Mouse (Mus musculus): ENCODE measurements at regions not wholly inside any gene's neighbourhood (a gene's known extent, or its start where the extent isn't known, plus 50 kb on each side); places are given as distances from the start of the nearest gene placed in this dataset.

DNA sequence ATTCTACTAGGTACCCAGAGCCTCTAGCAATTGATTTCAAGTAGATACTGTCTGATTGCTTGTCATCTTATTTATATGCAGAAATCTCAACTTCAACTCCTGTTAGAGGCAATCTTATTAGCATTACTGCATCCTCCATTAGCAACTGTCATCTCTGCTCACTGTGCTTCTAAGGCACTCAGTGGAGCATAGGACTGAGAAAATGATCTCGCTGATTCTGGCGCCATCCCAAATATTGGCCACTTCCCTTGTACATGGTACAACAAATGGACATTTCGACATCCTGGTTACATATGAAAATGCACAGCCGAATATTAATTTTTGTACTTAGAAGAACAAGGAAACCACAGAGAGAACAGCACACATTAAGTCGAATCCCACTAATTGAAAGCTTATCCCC is 329.7 kb upstream of the G2e3 start:
- DNase-seq (ENCODE audit: low spot score) = no peak

DNA sequence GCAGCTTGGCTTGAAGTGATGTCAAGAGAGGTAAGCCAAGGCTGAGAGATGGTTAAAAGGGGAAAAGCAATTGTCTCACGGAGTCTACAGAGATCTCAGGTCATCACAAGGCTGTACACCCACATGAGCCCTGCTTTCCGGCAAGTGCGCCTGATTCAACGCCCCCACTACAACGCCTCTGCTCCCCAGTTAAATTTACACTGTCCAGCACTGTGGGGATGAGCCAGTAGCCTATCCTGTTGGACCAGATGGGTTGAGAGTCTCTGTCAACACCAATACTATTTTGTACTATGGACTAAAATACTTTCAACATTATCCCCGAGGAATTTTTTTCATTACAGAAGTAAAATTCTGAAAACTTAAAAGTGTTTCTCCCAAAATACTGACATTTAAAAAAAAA is 331.8 kb upstream of the G2e3 start:
- no peak for DNase-seq (ENCODE audit: low spot score)

DNA sequence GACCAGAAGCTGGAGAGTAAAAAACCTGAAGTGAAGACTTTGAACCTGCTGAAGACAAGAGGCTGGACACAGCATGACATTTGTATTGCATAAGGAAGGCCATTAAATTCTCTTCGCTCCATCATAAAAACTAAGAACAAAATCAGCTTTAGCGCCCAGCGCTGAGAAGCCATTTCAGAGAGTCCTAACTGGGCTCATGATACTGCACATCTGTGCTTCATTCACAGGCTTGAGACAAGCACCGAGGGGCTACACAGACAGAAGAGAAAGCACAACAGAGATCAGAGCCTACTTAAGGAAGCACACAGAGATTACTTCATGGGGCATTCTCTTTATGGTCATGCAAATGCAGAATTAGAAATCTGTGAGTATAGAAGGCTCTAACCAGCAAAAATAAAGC is 338.2 kb upstream of the G2e3 start:
- no peak for DNase-seq (ENCODE audit: low spot score)

DNA sequence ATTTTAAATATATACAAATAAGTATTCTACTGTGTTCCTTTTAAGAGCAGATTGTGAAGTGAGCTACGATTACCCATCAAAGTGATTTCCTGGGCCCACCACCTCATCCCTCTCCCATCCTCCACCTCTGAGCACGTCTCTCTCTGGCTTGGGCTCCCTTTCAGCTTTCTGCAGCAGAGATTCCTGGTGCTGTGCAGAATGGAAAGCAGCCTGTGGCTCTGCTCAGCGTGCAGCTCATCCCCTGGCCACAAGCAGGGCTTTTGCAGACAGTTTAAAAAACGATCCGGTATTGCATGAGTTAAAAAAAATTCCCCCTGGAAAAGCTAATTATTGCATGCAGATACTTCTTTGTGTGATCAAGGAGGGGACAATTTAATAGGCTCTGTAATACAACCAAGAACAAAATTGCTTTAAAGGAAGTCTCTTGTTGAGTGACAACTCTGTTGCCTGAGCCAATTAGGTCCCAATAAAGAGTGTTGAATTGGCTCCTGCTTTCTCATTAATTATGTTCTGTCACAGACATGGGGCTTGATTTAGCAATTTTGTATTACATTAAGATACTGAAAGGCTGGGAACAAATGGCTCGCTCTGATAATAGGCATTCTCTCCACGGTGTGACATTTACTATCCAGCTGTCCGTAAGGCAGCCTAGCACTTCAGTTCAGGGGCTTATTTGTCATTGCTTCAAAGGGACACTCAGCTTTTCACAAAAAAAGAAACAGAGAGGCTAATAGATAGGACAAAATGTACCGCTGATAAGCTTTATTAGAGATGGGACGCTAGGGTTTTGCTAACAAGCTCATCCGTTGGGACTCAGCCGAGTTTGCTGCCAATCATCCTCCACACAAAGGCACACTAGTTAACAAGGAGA is 345.9 kb upstream of the G2e3 start:
- DNase-seq (ENCODE audit: low spot score) = no peak

DNA sequence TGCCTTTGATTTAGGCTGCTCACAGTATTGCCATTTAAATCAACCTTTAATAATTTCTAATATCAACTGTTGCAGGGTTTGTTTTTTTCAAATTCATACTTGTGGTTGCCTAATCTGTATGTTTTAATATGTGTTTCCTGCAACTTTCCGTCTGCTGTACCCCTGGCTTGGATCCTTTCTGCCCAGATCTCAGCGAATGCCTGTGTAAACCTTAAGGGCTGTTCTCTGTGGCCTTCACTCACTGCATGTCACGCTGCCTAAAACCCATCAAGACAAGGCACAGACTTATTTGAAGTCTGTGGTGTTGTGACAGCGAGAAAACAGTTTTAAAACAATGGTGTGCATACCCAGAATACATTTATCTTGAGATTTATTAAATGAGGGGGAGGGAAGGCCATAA is 346.8 kb upstream of the G2e3 start:
- DNase-seq (ENCODE audit: low spot score) = no peak

DNA sequence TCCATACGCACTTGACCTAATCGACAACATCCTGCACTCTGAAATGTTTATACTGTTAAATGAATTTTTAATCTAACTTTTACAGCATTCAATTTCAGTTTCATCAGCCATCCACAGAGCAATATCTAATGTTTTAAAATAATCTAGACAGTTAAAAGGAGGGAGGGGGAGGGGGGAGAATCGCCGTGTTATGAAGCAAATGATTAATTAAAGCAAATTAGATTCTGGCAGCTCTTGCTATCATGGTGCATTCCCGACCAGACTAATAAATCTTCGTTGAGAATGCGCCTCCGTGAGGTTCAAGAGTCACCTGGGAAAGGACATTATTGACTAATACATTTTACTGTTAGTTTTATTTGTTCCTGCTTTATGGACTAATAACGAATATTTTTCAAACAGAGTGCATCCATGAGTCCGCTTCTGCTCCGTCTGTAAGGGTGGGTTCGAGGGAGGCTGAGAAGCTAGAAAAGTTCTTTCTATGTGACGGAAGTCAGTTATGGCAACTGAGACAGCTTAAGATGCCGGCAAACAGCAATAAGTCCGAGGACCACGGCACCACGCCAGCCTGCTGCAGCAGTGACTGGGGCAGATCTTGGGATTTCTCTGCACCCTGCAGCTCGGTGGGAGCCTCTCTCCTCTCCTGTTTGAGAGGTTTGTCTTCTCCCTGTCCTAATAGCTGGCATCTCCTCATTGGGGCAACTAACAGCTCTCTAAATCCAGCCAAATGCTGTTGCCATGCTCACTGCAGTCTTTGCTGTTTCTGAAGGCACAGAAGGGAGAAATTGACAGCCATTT is 347.4 kb upstream of the G2e3 start:
- no peak for DNase-seq (ENCODE audit: low spot score)

DNA sequence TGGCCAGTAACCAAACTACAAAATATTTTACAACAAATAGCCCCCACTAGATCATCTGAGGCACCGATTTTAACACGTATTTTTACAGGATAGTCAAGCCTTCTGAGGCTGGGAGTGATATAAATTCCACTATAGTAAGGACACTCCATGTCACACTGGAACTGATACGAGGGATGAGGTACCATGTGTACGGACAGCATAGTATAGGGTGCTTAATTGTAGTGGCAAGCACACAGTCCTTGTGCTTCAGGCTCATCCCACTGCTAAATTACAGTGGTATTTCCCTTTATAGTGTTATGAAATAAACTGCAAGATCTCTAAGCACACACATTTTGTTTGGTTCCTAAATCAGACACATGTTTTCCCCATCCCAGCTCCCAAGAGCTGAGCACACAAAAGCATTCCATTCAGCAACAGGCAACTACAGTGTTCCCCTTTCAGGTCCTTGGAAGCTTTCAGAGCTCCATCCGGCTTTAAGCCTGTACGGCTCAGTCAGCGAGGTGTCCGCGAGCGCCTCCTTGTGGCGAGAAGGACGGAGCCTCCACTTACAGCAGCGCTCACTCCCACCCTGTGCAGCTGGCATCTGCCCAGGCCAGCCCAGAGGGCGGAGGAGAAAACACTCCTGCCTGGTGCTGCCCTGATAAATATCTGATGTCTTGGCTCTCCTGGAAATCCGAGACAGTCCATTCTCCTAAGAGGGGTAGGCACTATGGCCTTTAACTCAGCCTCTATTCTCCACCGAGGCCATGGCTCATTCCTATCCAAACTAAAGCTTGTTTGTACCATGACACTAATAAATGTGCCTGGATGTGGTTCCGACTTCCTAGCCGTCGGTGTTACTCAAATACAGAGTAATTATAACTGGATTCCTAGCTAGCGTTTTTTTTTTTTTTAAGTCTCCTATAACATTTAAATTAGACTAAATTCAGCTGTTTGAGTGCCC is 348.3 kb upstream of the G2e3 start:
- peak; percentile 79 for DNase-seq (ENCODE audit: low spot score)

DNA sequence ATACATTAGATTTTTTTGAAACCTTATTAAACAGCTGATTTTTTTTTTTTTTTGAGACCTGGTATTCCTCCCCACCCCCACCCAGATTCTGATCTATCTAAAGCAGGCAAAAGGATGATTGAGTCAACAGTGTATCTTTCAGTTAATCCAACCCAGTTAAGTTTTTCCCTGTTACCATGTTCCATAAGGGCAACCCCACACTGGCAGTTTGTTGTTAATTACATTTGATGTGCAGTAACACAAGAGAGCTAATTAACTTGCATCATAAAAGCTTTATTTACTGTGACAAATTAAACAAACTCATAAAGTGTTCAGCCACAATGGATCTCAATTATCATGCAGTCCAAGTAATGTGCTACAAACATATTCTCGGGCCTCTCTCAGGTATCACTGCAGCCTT is 346.8 kb upstream of the Prkd1 start:
- DNase-seq (ENCODE audit: low spot score) = no peak

DNA sequence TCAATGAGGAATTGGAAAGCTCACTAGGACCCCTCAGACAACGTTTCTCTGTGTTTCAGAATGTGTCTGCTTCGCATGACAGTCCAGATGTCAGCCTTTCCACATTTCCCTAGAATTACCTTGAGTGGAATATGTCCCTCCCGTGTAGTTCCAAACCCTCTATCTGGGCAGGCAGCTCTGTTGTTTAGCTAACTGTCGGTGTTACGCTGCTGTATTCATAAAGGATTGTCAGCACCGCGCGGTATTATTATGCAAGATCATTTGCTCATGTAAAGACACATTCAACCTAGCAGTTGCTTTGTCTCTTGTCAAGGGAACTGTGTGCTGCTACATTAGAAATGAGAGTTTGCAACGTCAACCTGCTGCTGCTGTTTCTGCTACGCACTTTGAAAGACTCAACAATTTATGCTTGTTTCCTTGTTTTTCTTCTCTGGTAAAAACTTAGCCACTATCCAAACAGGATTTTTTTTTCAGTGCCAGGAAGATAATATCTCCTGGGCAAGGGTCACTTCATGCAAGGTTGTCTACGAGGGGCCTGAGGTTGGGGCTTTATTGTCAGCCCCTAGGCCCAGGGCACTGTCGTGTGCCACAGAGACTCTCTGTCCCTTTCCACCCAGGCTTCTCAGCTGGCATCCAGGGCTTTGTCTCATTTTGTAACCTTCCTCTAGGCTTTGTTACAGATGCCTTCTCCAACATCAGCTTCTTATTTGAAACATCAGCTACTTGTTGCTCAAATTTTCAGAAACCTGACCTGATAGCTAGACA is 340.8 kb upstream of the Prkd1 start:
- DNase-seq (ENCODE audit: low spot score) = no peak

DNA sequence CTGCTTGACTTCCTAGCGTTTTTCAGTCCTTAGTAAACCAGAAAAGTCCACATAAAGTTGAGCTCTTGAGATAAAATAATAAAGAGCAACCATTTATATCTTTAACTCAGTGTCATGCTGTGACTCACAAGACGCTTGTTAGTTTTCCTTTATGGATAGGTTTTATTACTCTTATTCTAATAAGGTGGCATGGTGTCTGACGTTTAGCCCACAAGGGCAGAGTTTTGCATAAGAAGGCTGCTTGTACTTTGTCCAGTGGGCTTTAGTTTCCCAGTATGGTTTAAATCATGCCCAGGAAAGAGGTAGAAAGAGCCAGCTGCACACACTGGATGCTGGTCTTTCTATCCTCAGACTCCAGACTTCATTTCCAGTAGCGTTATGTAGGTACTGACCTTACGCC is 332.4 kb upstream of the Prkd1 start:
- no peak for DNase-seq (ENCODE audit: low spot score)

DNA sequence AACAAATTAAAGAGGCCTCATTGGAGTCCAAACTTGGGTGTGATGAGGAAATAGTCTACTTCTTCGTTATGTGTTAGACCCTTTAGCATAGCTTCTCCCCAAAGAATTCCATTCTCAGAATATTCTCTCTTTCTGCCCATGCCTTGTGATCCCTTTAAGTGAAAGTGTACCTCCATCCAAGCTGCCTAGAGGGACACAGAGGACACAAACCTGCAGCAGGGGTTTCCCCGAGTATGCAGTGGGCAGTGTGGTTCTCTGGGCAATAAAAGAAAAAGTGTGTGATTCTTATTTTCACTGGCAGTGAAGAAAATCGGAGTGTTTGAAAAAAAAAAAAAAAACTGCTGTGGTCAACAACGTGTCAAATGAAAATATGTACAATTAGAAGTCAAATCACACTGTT is 331.9 kb upstream of the Prkd1 start:
- DNase-seq (ENCODE audit: low spot score) = no peak

DNA sequence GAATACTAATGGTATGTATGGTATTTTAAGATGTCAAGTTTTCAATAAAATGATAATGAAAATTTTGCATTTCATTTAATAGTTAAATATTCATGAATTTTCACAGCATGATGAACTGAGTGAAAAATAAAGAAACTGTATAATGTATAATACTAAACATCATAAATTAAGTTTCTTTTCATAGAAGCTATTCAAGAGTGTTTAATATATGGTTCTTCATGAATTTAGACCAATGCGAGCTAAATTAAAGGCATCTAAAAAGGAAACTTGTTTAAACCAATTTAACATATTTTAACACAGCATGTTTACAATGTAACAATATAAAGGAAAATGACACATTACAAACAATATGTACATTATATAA is 321.8 kb upstream of the Prkd1 start:
- DNase-seq (ENCODE audit: low spot score) = no peak

DNA sequence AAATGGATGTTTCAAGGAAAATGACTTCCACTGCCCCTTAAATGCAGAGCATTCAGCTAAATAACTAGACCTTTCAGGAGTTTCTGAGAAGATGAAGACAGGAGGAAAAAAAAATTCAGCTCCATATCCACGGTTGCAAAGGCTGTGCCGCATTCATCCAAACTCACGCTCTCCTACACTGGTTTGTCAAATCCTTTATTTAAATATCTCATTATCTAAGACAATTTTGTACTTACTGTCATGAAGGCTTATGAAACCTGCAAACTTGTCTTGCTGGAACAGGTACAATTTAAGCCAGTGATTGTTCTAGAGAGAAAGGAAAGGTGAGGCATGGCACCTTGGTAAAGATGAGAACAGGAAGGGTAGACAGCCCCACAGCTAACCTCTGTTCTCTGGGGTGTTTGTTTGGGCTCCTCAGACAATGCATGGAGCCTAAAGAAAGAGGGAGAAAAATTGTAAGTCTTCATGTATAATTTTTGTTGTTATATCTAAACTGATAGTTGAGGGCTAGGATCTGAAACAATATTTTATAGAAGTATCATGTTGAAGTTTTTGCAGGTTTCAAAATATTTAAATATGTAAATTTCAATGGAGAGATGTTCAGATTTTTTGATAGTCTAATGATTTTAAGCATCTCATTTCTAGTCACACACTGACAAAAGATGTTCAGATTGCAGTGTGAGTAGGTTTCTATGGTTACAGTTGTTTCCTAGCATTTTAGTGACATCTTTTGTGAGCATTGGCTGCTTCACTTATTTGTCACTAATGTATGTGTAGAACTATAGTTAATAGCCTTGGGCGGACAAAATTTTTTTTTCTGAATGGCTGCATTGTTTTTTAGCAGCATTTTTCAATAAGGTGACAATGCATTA is 321.2 kb upstream of the Prkd1 start:
- no peak for DNase-seq (ENCODE audit: low spot score)

DNA sequence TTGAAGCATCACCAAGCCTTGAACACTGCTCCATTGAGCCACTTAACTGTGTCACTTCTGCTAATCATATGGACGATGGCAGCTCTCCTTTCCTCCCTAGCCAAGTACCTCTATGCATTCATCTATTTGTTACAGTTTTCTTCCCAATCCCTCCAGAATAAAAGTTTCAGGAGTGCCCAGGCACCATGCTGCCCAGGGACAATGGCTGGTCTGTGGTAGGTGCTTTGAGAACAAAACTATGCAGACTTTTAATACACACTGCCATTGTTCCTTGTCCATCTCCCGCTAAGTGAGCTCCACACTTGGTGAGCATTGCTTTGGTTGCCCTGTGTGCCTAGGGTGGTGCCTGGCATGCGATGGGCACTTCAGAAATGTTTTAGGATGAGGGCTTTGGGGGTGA is 320.5 kb upstream of the Prkd1 start:
- no peak for DNase-seq (ENCODE audit: low spot score)

DNA sequence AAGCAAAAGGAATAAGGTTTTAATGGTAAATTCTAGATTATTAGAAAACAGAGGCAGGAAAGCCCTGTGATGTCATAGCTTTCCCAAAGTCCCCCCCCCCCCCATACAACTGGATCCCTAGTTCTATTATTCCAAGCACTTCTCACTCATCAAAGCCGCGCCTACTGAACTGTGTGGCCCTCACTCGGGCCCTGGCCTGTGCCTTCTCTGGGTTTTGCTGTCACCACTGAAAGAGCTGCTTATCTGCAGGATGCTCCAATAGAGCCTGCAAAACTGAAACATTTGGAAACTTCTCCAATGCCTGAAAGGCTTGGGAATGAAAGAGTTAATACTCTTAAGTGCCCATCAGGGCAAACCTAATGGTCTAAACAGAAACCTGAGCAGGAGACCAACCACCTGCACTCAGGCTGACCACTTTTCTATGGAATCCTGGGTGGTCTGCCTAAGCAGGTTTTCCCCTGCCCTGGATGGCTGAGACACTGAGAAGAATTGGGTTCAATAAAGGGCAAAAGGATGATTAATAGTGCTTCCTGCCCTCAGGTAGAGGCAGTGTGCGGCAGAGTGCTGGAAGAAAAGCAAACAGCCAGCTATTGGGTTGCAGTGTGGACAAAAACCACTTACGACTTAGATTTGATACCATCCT is 318.4 kb upstream of the Prkd1 start:
- no peak for DNase-seq (ENCODE audit: low spot score)

DNA sequence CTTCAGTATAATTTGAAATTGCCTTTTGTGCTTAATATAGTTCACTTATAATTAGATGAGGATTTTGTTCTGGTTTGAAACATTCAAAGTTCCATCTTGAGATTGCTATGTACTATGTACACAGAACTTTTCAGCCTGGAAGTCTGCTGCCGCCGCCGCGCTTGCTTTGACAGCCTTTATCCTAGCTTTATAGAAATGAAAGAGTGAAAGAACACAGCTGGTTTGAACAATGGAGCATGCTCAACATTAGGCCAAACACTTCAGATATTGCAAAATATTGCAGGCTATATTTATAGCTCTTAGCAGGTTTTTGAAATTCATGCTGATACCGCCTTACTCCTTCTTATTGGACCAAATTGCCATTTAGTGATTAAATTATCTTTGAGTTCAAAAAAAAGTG is 305.1 kb upstream of the Prkd1 start:
- DNase-seq (ENCODE audit: low spot score) = no peak

DNA sequence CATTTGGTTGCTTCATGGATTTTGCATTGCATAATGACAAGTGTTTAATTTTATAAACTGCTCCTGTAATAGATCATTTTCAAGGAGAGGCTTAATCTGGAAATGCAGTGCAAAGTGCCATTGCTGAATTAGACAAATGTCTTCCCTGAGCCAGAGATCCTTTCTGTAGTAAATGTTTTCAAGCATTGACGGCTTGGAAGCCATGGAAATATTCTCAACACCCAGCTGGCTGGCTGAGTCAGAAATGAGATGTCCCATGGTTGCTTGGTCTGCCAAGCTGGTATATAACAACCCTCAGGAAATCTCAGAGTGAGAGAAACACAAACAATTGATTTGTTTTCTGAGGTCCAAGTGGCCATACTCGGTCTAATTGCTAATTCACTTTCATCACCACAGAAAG is 298.1 kb upstream of the Prkd1 start:
- DNase-seq (ENCODE audit: low spot score) = no peak

DNA sequence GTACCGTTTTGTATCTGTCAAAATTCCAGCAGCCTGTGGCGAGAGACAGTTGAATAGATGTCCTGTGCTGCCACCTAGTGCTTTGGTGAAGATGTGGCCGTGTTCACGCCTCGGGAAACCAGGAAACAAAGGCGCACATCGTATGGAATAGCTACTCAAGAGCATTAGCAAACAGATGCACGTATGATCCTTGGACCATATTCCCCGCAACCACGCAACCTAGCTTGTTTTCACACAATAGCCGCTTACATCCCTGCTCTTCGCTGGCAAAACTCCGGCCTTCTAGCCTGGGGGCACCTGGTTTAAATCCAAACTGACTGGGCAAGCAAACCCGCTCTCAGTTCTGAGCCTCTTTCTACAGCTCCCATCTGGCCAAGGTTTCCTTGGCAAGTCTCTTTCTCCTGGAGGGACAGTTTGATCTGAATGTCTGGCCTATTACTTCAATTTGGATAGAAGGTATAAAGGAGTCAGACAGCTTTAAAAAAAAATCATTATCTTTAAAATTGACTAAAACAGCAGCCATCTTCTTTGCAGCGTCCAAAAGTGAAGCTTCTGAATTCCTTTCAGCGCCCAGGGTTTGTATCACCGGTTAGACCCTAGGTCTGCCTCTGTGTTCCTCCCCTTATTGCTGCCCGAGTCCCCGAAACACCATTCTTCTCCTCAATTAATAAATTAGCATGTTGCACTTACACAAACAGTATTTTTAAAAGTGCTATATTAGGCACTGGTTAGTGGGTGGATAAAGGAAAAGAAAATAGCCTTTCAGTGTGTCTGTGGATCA is 295.0 kb upstream of the Prkd1 start:
- peak; percentile 38 for DNase-seq (ENCODE audit: low spot score)

DNA sequence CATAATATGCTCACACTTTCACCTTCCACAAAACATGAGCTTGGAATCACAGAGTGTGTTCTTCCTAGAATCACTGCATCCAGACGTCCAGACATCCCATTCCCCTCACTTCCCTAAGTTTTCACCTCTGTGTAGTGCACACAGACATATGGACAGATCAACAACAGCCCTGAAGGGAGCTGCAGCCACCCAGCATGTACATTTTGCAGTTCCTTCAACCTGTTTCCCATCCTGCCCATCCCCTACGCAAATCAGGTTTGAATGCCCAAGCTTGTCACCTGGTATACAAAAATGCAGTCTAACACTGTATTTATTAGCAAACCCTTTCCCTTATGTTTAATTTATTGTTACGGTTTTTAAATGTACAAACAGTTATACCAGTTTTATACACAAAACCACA is 294.4 kb upstream of the Prkd1 start:
- DNase-seq (ENCODE audit: low spot score) = no peak
